Mouse (Mus musculus) midbrain, embryonic 11.5 days (tissue): Measurements from ENCODE around the gene Armh1. TPM values are rescaled to one million over a fixed set of nuclear protein-coding genes. Genes with fewer than 3 reads are reported as not detected.

Source experiments
- ATAC-seq: fragments of 200-750 bp; cut with Nextera tagmentation; 2 replicates; pipeline ENCODE4 v1.8.0; 2017; ENCODE audit warnings: moderate TSS enrichment, moderate library complexity; ENCODE audit not compliant: low FRiP score
- DNase-seq: peaks from one replicate; pipeline ENCODE4 v3.0.0; 2015; ENCODE audit warnings: low spot score; ENCODE audit errors: missing footprints
- H3K27ac ChIP-seq: fragments of 300-500 bp; sonication (generic); 2 replicates; pipeline ENCODE4 v1.5.1; 2014; ENCODE audit warnings: low read depth, low read length
- H3K27me3 ChIP-seq: fragments of 300-500 bp; sonication (generic); 2 replicates; pipeline ENCODE4 v1.6.1; 2014; ENCODE audit warnings: mild to moderate bottlenecking, low read length, moderate library complexity, mixed read lengths; ENCODE audit not compliant: control insufficient read depth, insufficient read depth
- H3K36me3 ChIP-seq: fragments of 300-500 bp; sonication (generic); 2 replicates; pipeline ENCODE4 v1.6.1; 2014; ENCODE audit warnings: mild to moderate bottlenecking, low read length, moderate library complexity, mixed read lengths; ENCODE audit not compliant: control insufficient read depth, insufficient read depth
- H3K4me1 ChIP-seq: fragments of 300-500 bp; sonication (generic); 2 replicates; pipeline ENCODE4 v1.6.1; 2014; ENCODE audit warnings: low read length; ENCODE audit not compliant: control insufficient read depth, insufficient read depth
- H3K4me2 ChIP-seq: fragments of 300-500 bp; sonication (generic); 2 replicates; pipeline ENCODE4 v1.6.1; 2014; ENCODE audit warnings: mild to moderate bottlenecking, moderate library complexity
- H3K4me3 ChIP-seq: fragments of 300-500 bp; sonication (generic); 2 replicates; pipeline ENCODE4 v1.5.1; 2014; ENCODE audit warnings: low read depth, low read length
- H3K9ac ChIP-seq: fragments of 300-500 bp; sonication (generic); 2 replicates; pipeline ENCODE4 v1.6.1; 2014; ENCODE audit warnings: low read length
- H3K9me3 ChIP-seq: fragments of 300-500 bp; sonication (generic); 2 replicates; pipeline ENCODE4 v1.6.1; 2016; ENCODE audit warnings: low read length; ENCODE audit not compliant: control insufficient read depth
- WGBS: fragments of 180-500 bp; shearing (Covaris S2); extraction: QIAGEN DNeasy Blood & Tissue Kit; methylation state at CpG from one replicate; pipeline ENCODE4 v1.1.7; 2014; 5-methylcytosine and 5-hydroxymethylcytosine counted together
- polyA plus RNA-seq: library from polyadenylated mRNA; unstranded; fragments of >200 nt; fragmentation: Nextera tagmentation; extraction: Ambion mirVana; gene quantifications from 2 replicates; pipeline ENCODE4 v1.2.1, GENCODE M21; 2014

Gene Armh1
- polyA plus RNA-seq, 1 experiment from 2014 or later = 0.34 TPM

DNA sequence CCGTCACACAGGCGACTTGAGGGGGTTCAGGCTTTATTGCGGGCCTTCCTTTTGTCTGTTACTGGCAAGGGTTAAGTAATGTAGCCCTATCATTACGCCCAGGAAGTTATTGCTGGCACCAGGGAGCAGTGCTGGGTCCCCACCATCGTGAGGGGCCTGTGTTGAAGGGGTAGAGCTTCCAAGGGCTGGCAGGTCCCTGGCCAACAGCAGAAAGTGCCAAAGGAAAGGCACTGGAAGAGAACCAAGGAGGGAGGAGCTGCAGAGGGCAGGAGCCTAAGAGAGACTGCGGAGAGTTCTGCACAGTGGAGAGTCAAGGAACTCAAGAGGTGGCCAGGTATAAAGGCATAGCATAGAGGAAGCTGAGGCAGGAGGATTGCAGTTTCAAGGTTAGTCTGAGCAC lies 2.7 kb upstream of the Armh1 start:
- WGBS = 55% methylated on average over 6 of the region's 6 CpGs
- DNase-seq = no peak
- Histone ChIP-seq H3K9me3 (no peaks in the 10 kb centered on the region), H3K36me3 (no peaks in the 10 kb centered on the region), H3K4me3 (no peak overlapping the region), H3K9ac (no peak overlapping the region), H3K4me1 (peaks cover 5% of the 10 kb centered on the region; the same call in 1 of the 2 replicates), H3K4me2 (no peak overlapping the region), H3K27ac (no peak overlapping the region), H3K27me3 (no peaks in the 10 kb centered on the region; the same call in 1 of the 2 replicates)
- ATAC-seq = no peak

- no peak overlapping the region for H3K4me2 ChIP-seq
- H3K9me3 ChIP-seq = no peaks in the 10 kb centered on the region
- WGBS = 75% methylated on average over 5 of the region's 5 CpGs
- no peak overlapping the region for H3K27ac ChIP-seq
- H3K9ac ChIP-seq = no peak overlapping the region
- no peaks in the 10 kb centered on the region; the same call in 1 of the 2 replicates for H3K27me3 ChIP-seq
- H3K36me3 ChIP-seq = no peaks in the 10 kb centered on the region
- no peak overlapping the region for H3K4me3 ChIP-seq
- ATAC-seq (no peak), DNase-seq (no peak)
- H3K4me1 ChIP-seq = peaks cover 5% of the 10 kb centered on the region; the same call in 1 of the 2 replicates
Observed at GRCm38 (mm10) chr4:117254017-117254627, 2.2 kb upstream of the Armh1 start.

DNA sequence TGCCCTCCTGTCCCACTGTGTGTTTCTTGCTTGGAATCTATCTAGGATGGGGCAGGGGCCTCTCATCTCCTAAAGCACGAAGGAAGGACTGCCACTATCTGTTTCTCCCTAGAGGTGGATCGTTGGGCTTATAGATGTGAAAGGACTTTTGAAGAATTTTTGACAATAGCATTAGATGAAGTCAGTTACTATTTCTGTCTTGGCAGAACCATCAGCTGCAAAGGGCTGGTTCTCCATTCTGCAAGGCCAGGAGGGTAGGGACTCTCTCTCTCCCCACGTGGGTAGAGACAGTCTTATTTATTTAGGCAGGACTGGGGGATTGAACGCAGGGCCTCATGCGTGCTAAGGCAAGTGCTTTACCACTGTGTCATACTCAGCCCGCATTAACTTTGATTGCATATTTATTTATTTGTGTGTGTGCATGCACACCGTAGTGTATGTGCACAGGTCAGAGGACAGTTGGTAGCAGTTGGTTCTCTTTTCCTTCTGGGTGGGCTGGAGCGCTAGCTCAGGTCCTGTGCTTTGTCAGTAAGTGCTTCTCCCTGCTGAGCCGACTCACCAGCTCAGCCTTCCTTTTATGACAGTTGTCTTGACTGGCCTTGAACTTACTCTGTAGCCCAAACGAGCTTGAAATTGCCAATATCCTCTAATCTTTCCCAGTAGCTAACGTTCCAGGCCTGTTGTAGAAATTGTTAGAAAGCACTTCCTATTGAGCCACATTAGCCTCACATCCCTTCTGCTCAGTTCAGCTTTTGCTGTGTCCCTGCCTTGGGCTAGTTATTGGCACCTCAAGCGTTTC lies 1.5 kb upstream of the Armh1 start:
- H3K4me3 ChIP-seq = no peak overlapping the region
- no peak for ATAC-seq
- H3K9me3 ChIP-seq = no peaks in the 10 kb centered on the region
- DNase-seq = no peak
- no peaks in the 10 kb centered on the region for H3K36me3 ChIP-seq
- H3K9ac ChIP-seq = no peak overlapping the region
- H3K4me1 ChIP-seq = peaks cover 5% of the 10 kb centered on the region; the same call in 1 of the 2 replicates
- H3K27ac ChIP-seq = no peak overlapping the region
- 77% methylated on average over 12 of the region's 12 CpGs for WGBS
- H3K27me3 ChIP-seq = no peaks in the 10 kb centered on the region; the same call in 1 of the 2 replicates
- no peak overlapping the region for H3K4me2 ChIP-seq

DNA sequence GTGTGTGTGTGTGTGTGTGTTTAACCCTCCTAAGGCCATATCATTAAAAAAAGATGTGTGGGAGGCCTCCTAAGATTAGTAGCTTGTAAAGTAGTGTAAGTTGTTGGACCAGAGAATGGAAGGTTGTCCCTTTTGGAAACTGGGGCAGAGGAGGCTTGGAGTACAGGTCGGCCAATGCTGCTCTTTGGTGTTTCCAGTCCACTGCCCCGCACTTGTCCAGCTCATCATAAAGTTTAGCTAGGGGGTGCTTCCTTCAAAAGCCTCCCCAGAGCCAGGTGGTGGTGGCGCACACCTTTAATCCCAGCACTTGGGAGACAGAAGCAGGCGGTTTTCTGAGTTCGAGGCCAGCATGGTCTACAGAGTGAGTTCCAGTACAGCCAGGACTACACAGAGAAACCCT lies 830 bp upstream of the Armh1 start:
- H3K4me2 ChIP-seq = peak overlapping the region; percentile 56
- no peak overlapping the region for H3K27ac ChIP-seq
- ATAC-seq (no peak), DNase-seq (no peak)
- no peaks in the 10 kb centered on the region for H3K9me3 ChIP-seq
- H3K36me3 ChIP-seq = no peaks in the 10 kb centered on the region
- H3K4me3 ChIP-seq = no peak overlapping the region; the same call in 1 of the 2 replicates
- no peaks in the 10 kb centered on the region; the same call in 1 of the 2 replicates for H3K27me3 ChIP-seq
- peaks cover 5% of the 10 kb centered on the region; the same call in 1 of the 2 replicates for H3K4me1 ChIP-seq
- 90% methylated on average over 5 of the region's 5 CpGs for WGBS
- 0 out of 2 replicates have a peak overlapping the region, but pooled peaks have one; percentile 66 for H3K9ac ChIP-seq

DNA sequence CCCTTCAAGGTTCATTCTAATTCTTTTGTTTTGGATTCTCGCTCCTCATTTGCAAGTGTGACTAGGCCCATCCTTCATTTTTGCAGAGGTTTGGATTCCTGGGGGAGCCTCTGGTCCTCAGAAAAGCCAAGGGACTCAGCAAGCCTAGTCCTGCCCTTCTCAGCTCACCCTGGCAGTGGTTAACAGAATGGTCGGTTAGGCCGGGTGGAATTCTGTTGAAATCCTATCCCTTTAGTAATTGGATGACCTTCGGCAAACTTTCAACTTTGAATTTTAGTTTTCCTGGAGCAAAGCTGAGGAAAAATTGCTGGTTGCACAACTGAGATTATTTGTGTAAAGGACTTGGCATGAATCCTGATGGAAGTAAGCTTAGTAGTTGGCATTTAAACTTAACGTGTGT lies 426 bp upstream of the Armh1 start:
- Histone ChIP-seq H3K4me2 (peak overlapping the region; percentile 56), H3K4me3 (peak overlapping the region; percentile 61), H3K4me1 (peaks cover 5% of the 10 kb centered on the region; the same call in 1 of the 2 replicates), H3K9ac (peak overlapping the region; percentile 66; the same call in 1 of the 2 replicates), H3K27me3 (no peaks in the 10 kb centered on the region; the same call in 1 of the 2 replicates), H3K36me3 (no peaks in the 10 kb centered on the region), H3K27ac (no peak overlapping the region), H3K9me3 (no peaks in the 10 kb centered on the region)
- no peak for DNase-seq
- ATAC-seq = peak; percentile 30; the same call in 1 of the 2 replicates
- WGBS = 32% methylated on average over 5 of the region's 5 CpGs

DNA sequence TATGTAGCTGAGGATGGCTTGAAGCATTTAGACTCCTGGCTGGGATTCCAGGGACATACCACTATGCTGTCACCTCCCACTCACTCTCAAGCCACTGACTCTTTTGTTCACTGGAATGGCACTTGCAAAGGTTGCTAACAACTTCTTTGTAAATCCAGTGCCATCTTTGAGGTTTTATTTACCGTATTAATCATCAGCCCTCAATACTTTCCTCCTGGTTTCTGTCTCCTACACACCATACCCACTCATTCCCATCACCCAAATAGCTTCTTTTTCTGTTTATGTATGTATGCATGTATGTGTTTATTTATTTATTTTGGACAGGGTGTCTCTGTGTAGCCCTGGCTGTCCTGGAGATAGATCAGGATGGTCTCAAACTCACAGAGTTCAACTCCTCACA lies 943 bp downstream of the Armh1 start:
- peak overlapping the region; percentile 61; the same call in 1 of the 2 replicates for H3K4me3 ChIP-seq
- no peaks in the 10 kb centered on the region; the same call in 1 of the 2 replicates for H3K27me3 ChIP-seq
- peaks cover 5% of the 10 kb centered on the region; the same call in 1 of the 2 replicates for H3K4me1 ChIP-seq
- H3K36me3 ChIP-seq = no peaks in the 10 kb centered on the region
- ATAC-seq (no peak), DNase-seq (peak; percentile 85)
- WGBS = 73% methylated on average over 1 of the region's 1 CpGs
- no peaks in the 10 kb centered on the region for H3K9me3 ChIP-seq
- no peak overlapping the region for H3K9ac ChIP-seq
- no peak overlapping the region for H3K27ac ChIP-seq
- H3K4me2 ChIP-seq = peak overlapping the region; percentile 56

DNA sequence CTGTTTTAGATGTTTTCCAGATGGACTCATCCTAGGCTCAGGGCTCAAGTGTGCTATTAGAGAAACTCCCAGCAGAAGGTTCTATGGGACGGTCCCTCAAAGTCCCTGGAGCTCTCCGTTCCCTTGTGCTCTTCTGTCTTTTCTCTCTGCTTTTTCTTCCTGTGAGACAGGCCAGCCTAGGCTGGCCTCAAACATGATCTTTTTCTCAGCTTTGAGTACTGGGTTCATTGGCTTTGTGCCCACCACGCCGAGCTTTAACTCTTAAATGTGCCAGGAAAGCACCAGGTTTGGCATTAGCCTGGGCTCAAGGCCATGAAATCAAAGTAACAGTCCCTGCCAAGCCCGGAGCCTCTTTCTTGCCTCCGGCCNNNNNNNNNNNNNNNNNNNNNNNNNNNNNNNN lies 11.1 kb downstream of the Armh1 start:
- no peak overlapping the region for H3K4me3 ChIP-seq
- H3K9ac ChIP-seq = no peak overlapping the region
- no peaks in the 10 kb centered on the region for H3K9me3 ChIP-seq
- H3K4me2 ChIP-seq = no peak overlapping the region
- no peak for DNase-seq
- no peak for ATAC-seq
- H3K36me3 ChIP-seq = no peaks in the 10 kb centered on the region
- H3K27me3 ChIP-seq = no peaks in the 10 kb centered on the region
- H3K4me1 ChIP-seq = no peaks in the 10 kb centered on the region
- no peak overlapping the region for H3K27ac ChIP-seq
- WGBS = 84% methylated on average over 6 of the region's 6 CpGs

DNA sequence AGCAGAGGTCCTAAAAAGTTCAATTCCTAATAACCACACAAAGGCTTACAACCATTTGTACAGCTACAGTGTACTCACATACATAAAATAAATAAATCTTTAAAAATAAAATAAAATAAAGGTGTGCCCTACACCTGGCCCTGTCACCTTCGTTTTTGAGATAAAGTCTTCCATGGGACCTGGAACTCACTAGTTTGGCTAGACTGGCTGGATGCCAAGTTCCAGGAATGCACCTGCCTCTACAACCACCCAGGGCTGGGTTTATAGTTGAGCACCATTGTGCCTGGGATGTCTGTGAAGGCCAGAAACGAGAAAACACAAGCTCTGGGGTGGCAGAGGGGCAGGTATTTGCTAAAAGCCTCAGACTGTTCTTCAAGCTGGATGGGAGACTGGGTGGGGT lies 12.8 kb downstream of the Armh1 start:
- Histone ChIP-seq H3K4me2 (no peak overlapping the region), H3K9ac (no peak overlapping the region), H3K4me3 (no peak overlapping the region), H3K9me3 (no peaks in the 10 kb centered on the region), H3K36me3 (no peaks in the 10 kb centered on the region), H3K27me3 (no peaks in the 10 kb centered on the region), H3K27ac (no peak overlapping the region), H3K4me1 (no peaks in the 10 kb centered on the region)
- WGBS = 59% methylated on average over 2 of the region's 2 CpGs
- ATAC-seq (no peak), DNase-seq (no peak)

- 66% methylated on average over 4 of the region's 4 CpGs for WGBS
- H3K9me3 ChIP-seq = no peaks in the 10 kb centered on the region
- H3K9ac ChIP-seq = no peak overlapping the region
- H3K27ac ChIP-seq = no peak overlapping the region
- H3K36me3 ChIP-seq = no peaks in the 10 kb centered on the region
- H3K4me1 ChIP-seq = no peaks in the 10 kb centered on the region
- DNase-seq (peak; percentile 28), ATAC-seq (no peak)
- no peak overlapping the region for H3K4me2 ChIP-seq
- H3K4me3 ChIP-seq = no peak overlapping the region
- no peaks in the 10 kb centered on the region for H3K27me3 ChIP-seq
Observed at GRCm38 (mm10) chr4:117235822-117236221, 16.1 kb downstream of the Armh1 start.
